Mouse (Mus musculus): ENCODE measurements around the gene Nlrp4a. TPM values are rescaled to one million over a fixed set of nuclear protein-coding genes. Genes with fewer than 3 reads are reported as not detected.
"Not testable (repeated sequence)": the region's sequence is repeated elsewhere in the genome, so short reads cannot be mapped to it uniquely, and the experiment has no call there.

Nlrp4a gene
- not detected in 2 replicates for polyA plus RNA-seq (2015; fragmentation: Nextera tagmentation; extraction: Ambion mirVana)

- WGBS: 83% methylated on average over 5 of the region's 5 CpGs
- H3K4me3 ChIP-seq (ENCODE audit: low read depth, low read length): no peak within 1 kb of the TSS
- no peak for ATAC-seq
Measured at GRCm38 (mm10) chr7:26434813-26435212, at the start of gene Nlrp4a. Gene Nlrp4a, plus strand, starts transcription at chr7:26435113.

GRCm38 (mm10) chr7:26386691-26387090, 48.2 kb upstream of the Nlrp4a start:
- 78% methylated on average over 5 of the region's 5 CpGs for WGBS
- H3K27me3 ChIP-seq (ENCODE audit: control insufficient read depth, insufficient read depth, low read depth, low read length); H3K9me3 ChIP-seq (replicated peaks; ENCODE audit: control insufficient read depth, low read length, poor library complexity, severe bottlenecking); H3K27ac ChIP-seq (ENCODE audit: low read length); H3K36me3 ChIP-seq (ENCODE audit: control insufficient read depth, insufficient read depth, low read length); H3K4me1 ChIP-seq (ENCODE audit: control insufficient read depth, insufficient read depth, low read length); H3K9ac ChIP-seq (ENCODE audit: low read depth, low read length); ATAC-seq; H3K4me2 ChIP-seq (ENCODE audit: low read length); H3K4me3 ChIP-seq (ENCODE audit: low read depth, low read length): not testable (repeated sequence)

More at GRCm38 (mm10) chr7:26434813-26435212, at the start of gene Nlrp4a:
- Histone ChIP-seq H3K4me2 (ENCODE audit: low read length) (no peak within 1 kb of the TSS), H3K27me3 (ENCODE audit: control insufficient read depth, insufficient read depth, low read depth, low read length) (no peaks in the 10 kb centered on the region), H3K9ac (ENCODE audit: low read depth, low read length) (no peak within 1 kb of the TSS), H3K9me3 (replicated peaks; ENCODE audit: control insufficient read depth, low read length, poor library complexity, severe bottlenecking) (peaks cover 2% of the 10 kb centered on the region; the same call in 1 of the 2 replicates), H3K4me1 (ENCODE audit: control insufficient read depth, insufficient read depth, low read length) (no peaks in the 10 kb centered on the region), H3K36me3 (ENCODE audit: control insufficient read depth, insufficient read depth, low read length) (no peaks in the 10 kb centered on the region), H3K27ac (ENCODE audit: low read length) (no peak within 1 kb of the TSS)

- H3K9me3 ChIP-seq (replicated peaks; ENCODE audit: control insufficient read depth, low read length, poor library complexity, severe bottlenecking); H3K4me3 ChIP-seq (ENCODE audit: low read depth, low read length); H3K36me3 ChIP-seq (ENCODE audit: control insufficient read depth, insufficient read depth, low read length); H3K4me1 ChIP-seq (ENCODE audit: control insufficient read depth, insufficient read depth, low read length); ATAC-seq; H3K27ac ChIP-seq (ENCODE audit: low read length); H3K27me3 ChIP-seq (ENCODE audit: control insufficient read depth, insufficient read depth, low read depth, low read length); H3K4me2 ChIP-seq (ENCODE audit: low read length); H3K9ac ChIP-seq (ENCODE audit: low read depth, low read length): not testable (repeated sequence)
- WGBS: 74% methylated on average over 2 of the region's 2 CpGs
Measured at GRCm38 (mm10) chr7:26391137-26391536, 43.8 kb upstream of the Nlrp4a start.

GRCm38 (mm10) chr7:26391811-26392210, 43.1 kb upstream of the Nlrp4a start:
- not testable (repeated sequence) for H3K4me1 ChIP-seq (ENCODE audit: control insufficient read depth, insufficient read depth, low read length); ATAC-seq; H3K27me3 ChIP-seq (ENCODE audit: control insufficient read depth, insufficient read depth, low read depth, low read length); H3K4me2 ChIP-seq (ENCODE audit: low read length); H3K27ac ChIP-seq (ENCODE audit: low read length); H3K36me3 ChIP-seq (ENCODE audit: control insufficient read depth, insufficient read depth, low read length); H3K9me3 ChIP-seq (replicated peaks; ENCODE audit: control insufficient read depth, low read length, poor library complexity, severe bottlenecking); H3K9ac ChIP-seq (ENCODE audit: low read depth, low read length); H3K4me3 ChIP-seq (ENCODE audit: low read depth, low read length)
- WGBS: 87% methylated on average over 6 of the region's 6 CpGs

GRCm38 (mm10) chr7:26403600-26403999, 31.3 kb upstream of the Nlrp4a start, which contains the start of gene Nlrp9c:
Gene Nlrp9c, minus strand, starts transcription at chr7:26403700.
- H3K4me2 ChIP-seq (ENCODE audit: low read length); H3K27ac ChIP-seq (ENCODE audit: low read length); H3K9ac ChIP-seq (ENCODE audit: low read depth, low read length); H3K36me3 ChIP-seq (ENCODE audit: control insufficient read depth, insufficient read depth, low read length); H3K4me1 ChIP-seq (ENCODE audit: control insufficient read depth, insufficient read depth, low read length); ATAC-seq; H3K27me3 ChIP-seq (ENCODE audit: control insufficient read depth, insufficient read depth, low read depth, low read length); H3K4me3 ChIP-seq (ENCODE audit: low read depth, low read length): not testable (repeated sequence)
- 67% methylated on average over 2 of the region's 2 CpGs for whole genome bisulfite sequencing
- H3K9me3 ChIP-seq (replicated peaks; ENCODE audit: control insufficient read depth, low read length, poor library complexity, severe bottlenecking): peaks cover 20% of the 10 kb centered on the region

GRCm38 (mm10) chr7:26476690-26477089, 41.8 kb downstream of the Nlrp4a start:
- Histone ChIP-seq H3K9me3 (replicated peaks; ENCODE audit: control insufficient read depth, low read length, poor library complexity, severe bottlenecking) (peaks cover 8% of the 10 kb centered on the region), H3K9ac (ENCODE audit: low read depth, low read length) (no peak overlapping the region), H3K27ac (ENCODE audit: low read length) (no peak overlapping the region), H3K4me1 (ENCODE audit: control insufficient read depth, insufficient read depth, low read length) (no peaks in the 10 kb centered on the region), H3K36me3 (ENCODE audit: control insufficient read depth, insufficient read depth, low read length) (no peaks in the 10 kb centered on the region), H3K4me2 (ENCODE audit: low read length) (no peak overlapping the region), H3K27me3 (ENCODE audit: control insufficient read depth, insufficient read depth, low read depth, low read length) (no peaks in the 10 kb centered on the region), H3K4me3 (ENCODE audit: low read depth, low read length) (no peak overlapping the region)
- no peak for ATAC-seq

GRCm38 (mm10) chr7:26489514-26489913, 54.6 kb downstream of the Nlrp4a start:
- ATAC-seq; H3K9ac ChIP-seq (ENCODE audit: low read depth, low read length); H3K9me3 ChIP-seq (replicated peaks; ENCODE audit: control insufficient read depth, low read length, poor library complexity, severe bottlenecking); H3K4me3 ChIP-seq (ENCODE audit: low read depth, low read length); H3K27me3 ChIP-seq (ENCODE audit: control insufficient read depth, insufficient read depth, low read depth, low read length); H3K27ac ChIP-seq (ENCODE audit: low read length); H3K4me1 ChIP-seq (ENCODE audit: control insufficient read depth, insufficient read depth, low read length); H3K4me2 ChIP-seq (ENCODE audit: low read length); H3K36me3 ChIP-seq (ENCODE audit: control insufficient read depth, insufficient read depth, low read length): not testable (repeated sequence)
- WGBS: 83% methylated on average over 18 of the region's 18 CpGs

Other genes with a start within 250 kb of the Nlrp4a start
- not detected in 2 replicates for gene Vmn1r184, start 174.8 kb upstream of the Nlrp4a start, polyA plus RNA-seq (2015; fragmentation: Nextera tagmentation; extraction: Ambion mirVana)
- gene Cyp2a4, start 127.9 kb upstream of the Nlrp4a start, polyA plus RNA-seq (2015; fragmentation: Nextera tagmentation; extraction: Ambion mirVana): not detected in 2 replicates
- not detected in 2 replicates for gene Nlrp9c, start 31.4 kb upstream of the Nlrp4a start, polyA plus RNA-seq (2015; fragmentation: Nextera tagmentation; extraction: Ambion mirVana)
- not detected in 2 replicates for gene Nlrp9a, start 99.9 kb downstream of the Nlrp4a start, polyA plus RNA-seq (2015; fragmentation: Nextera tagmentation; extraction: Ambion mirVana)
- not detected in 2 replicates for gene Vmn1r185, start 183.4 kb downstream of the Nlrp4a start, polyA plus RNA-seq (2015; fragmentation: Nextera tagmentation; extraction: Ambion mirVana)

Data from midbrain, embryonic 16.5 days (tissue).